Mouse (Mus musculus): ENCODE measurements around the gene Fam163a. TPM values are rescaled to one million over a fixed set of nuclear protein-coding genes. Genes with fewer than 3 reads are reported as not detected.
"Not testable (repeated sequence)": the region's sequence is repeated elsewhere in the genome, so short reads cannot be mapped to it uniquely, and the experiment has no call there.

Fam163a gene
- polyA plus RNA-seq (2015; fragmentation: Nextera tagmentation; extraction: Ambion mirVana), result 1.6 and 1.8 TPM in 2 replicates

- Histone ChIP-seq H3K27ac (ENCODE audit: low read depth, low read length) (no peak within 1 kb of the TSS), H3K36me3 (ENCODE audit: control insufficient read depth, insufficient read depth) (no peaks in the 10 kb centered on the region), H3K4me1 (replicated peaks; ENCODE audit: control insufficient read depth, insufficient read depth, low read length) (no peaks in the 10 kb centered on the region), H3K9me3 (ENCODE audit: control insufficient read depth) (no peaks in the 10 kb centered on the region), H3K4me3 (ENCODE audit: low read depth, low read length) (peak within 1 kb of the TSS; percentile 35), H3K27me3 (replicated peaks; ENCODE audit: control insufficient read depth, insufficient read depth, low read length) (peaks cover 43% of the 10 kb centered on the region), H3K4me2 (replicated peaks; ENCODE audit: low read depth) (peak within 1 kb of the TSS; percentile 60), H3K9ac (ENCODE audit: low read depth, low read length) (0 out of 2 replicates have a peak within 1 kb of the TSS, but pooled peaks have one; percentile 17)
- no peak for TF ChIP-seq CTCF (IDR thresholded peaks at IDR 0.05; ENCODE audit: low read depth)
- WGBS, result under 1% methylated on average over 42 of the region's 44 CpGs
- no peak for ATAC-seq
Observed at GRCm38 (mm10) chr1:156204656-156205131, at the start of gene Fam163a. Gene Fam163a, minus strand, starts transcription at chr1:156205026.

GRCm38 (mm10) chr1:156251096-156251495 is 46.3 kb upstream of the Fam163a start:
- H3K4me2 ChIP-seq (replicated peaks; ENCODE audit: low read depth); H3K27ac ChIP-seq (ENCODE audit: low read depth, low read length); H3K4me1 ChIP-seq (replicated peaks; ENCODE audit: control insufficient read depth, insufficient read depth, low read length); H3K27me3 ChIP-seq (replicated peaks; ENCODE audit: control insufficient read depth, insufficient read depth, low read length); ATAC-seq; H3K36me3 ChIP-seq (ENCODE audit: control insufficient read depth, insufficient read depth); H3K4me3 ChIP-seq (ENCODE audit: low read depth, low read length); H3K9me3 ChIP-seq (ENCODE audit: control insufficient read depth); H3K9ac ChIP-seq (ENCODE audit: low read depth, low read length): not testable (repeated sequence)
- WGBS, result 58% methylated on average over 4 of the region's 4 CpGs

- H3K9me3 ChIP-seq (ENCODE audit: control insufficient read depth), result no peaks in the 10 kb centered on the region
- no peaks in the 10 kb centered on the region for H3K4me1 ChIP-seq (replicated peaks; ENCODE audit: control insufficient read depth, insufficient read depth, low read length)
- no peak for ATAC-seq
- no peak overlapping the region for H3K4me3 ChIP-seq (ENCODE audit: low read depth, low read length)
- no peak overlapping the region for H3K9ac ChIP-seq (ENCODE audit: low read depth, low read length)
- no peak overlapping the region for H3K4me2 ChIP-seq (replicated peaks; ENCODE audit: low read depth)
- WGBS, result 66% methylated on average over 3 of the region's 3 CpGs
- no peaks in the 10 kb centered on the region for H3K27me3 ChIP-seq (replicated peaks; ENCODE audit: control insufficient read depth, insufficient read depth, low read length)
- no peaks in the 10 kb centered on the region for H3K36me3 ChIP-seq (ENCODE audit: control insufficient read depth, insufficient read depth)
- TF ChIP-seq CTCF (IDR thresholded peaks at IDR 0.05; ENCODE audit: low read depth), result no peak
- H3K27ac ChIP-seq (ENCODE audit: low read depth, low read length), result no peak overlapping the region
Observed at GRCm38 (mm10) chr1:156247893-156248292, 43.1 kb upstream of the Fam163a start.

- Histone ChIP-seq H3K4me1 (replicated peaks; ENCODE audit: control insufficient read depth, insufficient read depth, low read length) (no peaks in the 10 kb centered on the region), H3K36me3 (ENCODE audit: control insufficient read depth, insufficient read depth) (no peaks in the 10 kb centered on the region), H3K27ac (ENCODE audit: low read depth, low read length) (no peak overlapping the region), H3K4me2 (replicated peaks; ENCODE audit: low read depth) (no peak overlapping the region), H3K9me3 (ENCODE audit: control insufficient read depth) (no peaks in the 10 kb centered on the region), H3K9ac (ENCODE audit: low read depth, low read length) (no peak overlapping the region), H3K27me3 (replicated peaks; ENCODE audit: control insufficient read depth, insufficient read depth, low read length) (no peaks in the 10 kb centered on the region), H3K4me3 (ENCODE audit: low read depth, low read length) (no peak overlapping the region)
- no peak for ATAC-seq
- peak; percentile 94 for TF ChIP-seq CTCF (IDR thresholded peaks at IDR 0.05; ENCODE audit: low read depth)
- 8% methylated on average over 14 of the region's 14 CpGs for WGBS
Observed at GRCm38 (mm10) chr1:156241713-156242348, 37.0 kb upstream of the Fam163a start.

GRCm38 (mm10) chr1:156241035-156241434 is 36.2 kb upstream of the Fam163a start:
- peak; percentile 72 for TF ChIP-seq CTCF (IDR thresholded peaks at IDR 0.05; ENCODE audit: low read depth)
- Histone ChIP-seq H3K4me3 (ENCODE audit: low read depth, low read length) (no peak overlapping the region), H3K36me3 (ENCODE audit: control insufficient read depth, insufficient read depth) (no peaks in the 10 kb centered on the region), H3K9ac (ENCODE audit: low read depth, low read length) (no peak overlapping the region), H3K27me3 (replicated peaks; ENCODE audit: control insufficient read depth, insufficient read depth, low read length) (no peaks in the 10 kb centered on the region), H3K9me3 (ENCODE audit: control insufficient read depth) (no peaks in the 10 kb centered on the region), H3K4me2 (replicated peaks; ENCODE audit: low read depth) (no peak overlapping the region), H3K27ac (ENCODE audit: low read depth, low read length) (no peak overlapping the region), H3K4me1 (replicated peaks; ENCODE audit: control insufficient read depth, insufficient read depth, low read length) (no peaks in the 10 kb centered on the region)
- WGBS, result 39% methylated on average over 2 of the region's 2 CpGs
- ATAC-seq, result no peak

GRCm38 (mm10) chr1:156231122-156231521 is 26.3 kb upstream of the Fam163a start:
- H3K4me2 ChIP-seq (replicated peaks; ENCODE audit: low read depth), result no peak overlapping the region
- no peaks in the 10 kb centered on the region for H3K27me3 ChIP-seq (replicated peaks; ENCODE audit: control insufficient read depth, insufficient read depth, low read length)
- no peaks in the 10 kb centered on the region for H3K36me3 ChIP-seq (ENCODE audit: control insufficient read depth, insufficient read depth)
- no peak for TF ChIP-seq CTCF (IDR thresholded peaks at IDR 0.05; ENCODE audit: low read depth)
- WGBS, result 88% methylated on average over 6 of the region's 6 CpGs
- H3K4me1 ChIP-seq (replicated peaks; ENCODE audit: control insufficient read depth, insufficient read depth, low read length), result no peaks in the 10 kb centered on the region
- H3K9ac ChIP-seq (ENCODE audit: low read depth, low read length), result no peak overlapping the region
- ATAC-seq, result no peak
- no peak overlapping the region for H3K4me3 ChIP-seq (ENCODE audit: low read depth, low read length)
- no peaks in the 10 kb centered on the region for H3K9me3 ChIP-seq (ENCODE audit: control insufficient read depth)
- no peak overlapping the region for H3K27ac ChIP-seq (ENCODE audit: low read depth, low read length)

Measured in intestine, postnatal 0 days (tissue).